Mouse (Mus musculus) hindbrain, embryonic 13.5 days (tissue): ENCODE data around the gene Trpc4ap. TPM values are rescaled to one million over a fixed set of nuclear protein-coding genes. Genes with fewer than 3 reads are reported as not detected.

ENCODE experiments used
- ATAC-seq: fragments of 200-750 bp; cut with Nextera tagmentation; 2 replicates; pipeline ENCODE4 v1.8.0; 2017; ENCODE audit warnings: moderate TSS enrichment; ENCODE audit not compliant: low FRiP score
- H3K27ac ChIP-seq: fragments of 300-500 bp; sonication (generic); 2 replicates; pipeline ENCODE4 v1.5.1; 2015; ENCODE audit warnings: inconsistent platforms, mild to moderate bottlenecking, moderate library complexity
- H3K27me3 ChIP-seq: fragments of 300-500 bp; sonication (generic); 2 replicates; pipeline ENCODE4 v1.6.1; 2015; ENCODE audit warnings: mild to moderate bottlenecking, inconsistent platforms
- H3K36me3 ChIP-seq: fragments of 300-500 bp; sonication (generic); 2 replicates; pipeline ENCODE4 v1.6.1; 2015; ENCODE audit warnings: mild to moderate bottlenecking, inconsistent platforms
- H3K4me1 ChIP-seq: fragments of 300-500 bp; sonication (generic); replicated peaks from 2 replicates; pipeline ENCODE4 v1.6.1; 2015; ENCODE audit warnings: inconsistent platforms
- H3K4me2 ChIP-seq: fragments of 300-500 bp; sonication (generic); 2 replicates; pipeline ENCODE4 v1.6.1; 2015; ENCODE audit warnings: inconsistent platforms, mild to moderate bottlenecking, moderate library complexity
- H3K4me3 ChIP-seq: fragments of 300-500 bp; sonication (generic); 2 replicates; pipeline ENCODE4 v1.5.1; 2015; ENCODE audit warnings: mild to moderate bottlenecking, inconsistent platforms
- H3K9ac ChIP-seq: fragments of 300-500 bp; sonication (generic); 2 replicates; pipeline ENCODE4 v1.6.1; 2015; ENCODE audit warnings: mild to moderate bottlenecking, inconsistent platforms
- H3K9me3 ChIP-seq: fragments of 300-500 bp; sonication (generic); 2 replicates; pipeline ENCODE4 v1.6.1; 2016; ENCODE audit warnings: inconsistent platforms
- whole genome bisulfite sequencing: fragments of 180-500 bp; shearing (Covaris S2); methylation state at CpG from one replicate; pipeline ENCODE4 v1.1.7; 2015; 5-methylcytosine and 5-hydroxymethylcytosine counted together
- polyA plus RNA-seq: library from polyadenylated mRNA; unstranded; fragments of >200 nt; fragmentation: Nextera tagmentation; extraction: Ambion mirVana; gene quantifications from 2 replicates; pipeline ENCODE4 v1.2.1, GENCODE M21; 2015

The Trpc4ap gene
- polyA plus RNA-seq, 1 experiment from 2014 or later, result 170 TPM

DNA sequence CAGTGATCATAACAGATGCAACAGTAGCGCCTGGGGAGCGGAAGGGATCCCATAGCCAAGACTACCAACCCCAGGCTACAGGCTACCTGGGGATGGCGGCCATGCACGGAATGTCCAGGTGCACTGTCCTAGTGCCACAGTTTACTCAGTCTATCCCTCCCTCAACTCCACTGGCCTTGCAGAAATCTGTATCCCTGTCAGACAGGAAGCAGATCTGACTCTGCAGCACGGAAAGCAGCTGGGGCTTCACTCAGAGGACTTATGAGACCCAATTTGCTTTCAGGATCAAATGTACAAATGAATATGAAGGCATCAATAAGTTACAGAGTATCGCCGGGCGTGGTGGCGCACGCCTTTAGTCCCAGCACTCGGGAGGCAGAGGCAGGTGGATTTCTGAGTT, 4.4 kb downstream of the Trpc4ap start:
- ATAC-seq, result no peak
- no peak overlapping the region for H3K4me2 ChIP-seq
- H3K9ac ChIP-seq, result no peak overlapping the region
- no peak overlapping the region for H3K27ac ChIP-seq
- no peak overlapping the region for H3K4me3 ChIP-seq
- H3K9me3 ChIP-seq, result no peaks in the 10 kb centered on the region
- H3K4me1 ChIP-seq, result peaks cover 33% of the 10 kb centered on the region
- H3K27me3 ChIP-seq, result no peaks in the 10 kb centered on the region
- WGBS, result 97% methylated on average over 11 of the region's 11 CpGs
- peaks cover 4% of the 10 kb centered on the region for H3K36me3 ChIP-seq

DNA sequence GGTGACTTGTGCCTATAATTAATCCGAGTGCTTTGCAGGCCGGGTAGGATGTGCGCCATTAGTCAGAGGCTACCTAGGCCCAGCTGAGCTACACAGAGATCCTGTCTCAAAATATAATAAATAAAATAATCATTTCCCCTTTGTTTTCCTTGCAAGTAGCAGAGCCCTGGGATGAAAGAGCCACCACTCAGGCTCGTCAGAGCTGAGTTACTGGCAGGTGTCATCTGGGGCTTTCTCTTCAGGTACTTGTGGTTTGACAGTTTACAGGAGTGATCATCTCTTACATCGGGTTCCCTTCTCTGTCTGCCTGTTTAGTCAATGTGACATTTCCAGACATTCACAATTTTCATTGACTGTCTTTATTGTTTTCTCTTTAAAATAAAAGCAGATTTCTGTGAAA, 5.6 kb downstream of the Trpc4ap start:
- whole genome bisulfite sequencing, result 84% methylated on average over 5 of the region's 5 CpGs
- Histone ChIP-seq H3K27me3 (no peaks in the 10 kb centered on the region), H3K4me3 (no peak overlapping the region), H3K9ac (no peak overlapping the region), H3K4me1 (peaks cover 33% of the 10 kb centered on the region), H3K4me2 (no peak overlapping the region), H3K9me3 (no peaks in the 10 kb centered on the region), H3K36me3 (peaks cover 4% of the 10 kb centered on the region), H3K27ac (no peak overlapping the region)
- ATAC-seq, result no peak

DNA sequence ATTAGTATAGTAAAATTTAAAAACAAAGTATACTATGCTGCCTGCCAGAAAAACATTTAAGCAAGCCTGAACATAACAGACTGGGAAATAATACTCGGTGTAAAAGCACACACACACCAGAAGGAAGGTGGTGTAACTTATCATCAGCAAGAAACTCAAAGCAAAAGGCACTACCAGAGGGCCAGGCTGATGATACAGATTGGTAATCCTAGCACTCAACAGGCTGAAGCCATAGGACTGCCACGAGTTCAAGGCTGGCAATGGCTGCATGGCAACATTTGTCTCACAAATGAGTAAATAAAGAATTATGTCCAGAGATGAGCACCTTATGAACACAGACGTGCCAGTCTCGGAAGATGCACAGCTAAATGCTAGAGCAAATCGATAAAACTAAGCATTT, 8.4 kb downstream of the Trpc4ap start:
- no peak for ATAC-seq
- no peak overlapping the region for H3K27ac ChIP-seq
- no peaks in the 10 kb centered on the region for H3K27me3 ChIP-seq
- WGBS, result 95% methylated on average over 5 of the region's 5 CpGs
- H3K9ac ChIP-seq, result no peak overlapping the region
- H3K9me3 ChIP-seq, result no peaks in the 10 kb centered on the region
- H3K4me1 ChIP-seq, result peaks cover 16% of the 10 kb centered on the region
- H3K36me3 ChIP-seq, result peaks cover 4% of the 10 kb centered on the region
- no peak overlapping the region for H3K4me3 ChIP-seq
- H3K4me2 ChIP-seq, result no peak overlapping the region

DNA sequence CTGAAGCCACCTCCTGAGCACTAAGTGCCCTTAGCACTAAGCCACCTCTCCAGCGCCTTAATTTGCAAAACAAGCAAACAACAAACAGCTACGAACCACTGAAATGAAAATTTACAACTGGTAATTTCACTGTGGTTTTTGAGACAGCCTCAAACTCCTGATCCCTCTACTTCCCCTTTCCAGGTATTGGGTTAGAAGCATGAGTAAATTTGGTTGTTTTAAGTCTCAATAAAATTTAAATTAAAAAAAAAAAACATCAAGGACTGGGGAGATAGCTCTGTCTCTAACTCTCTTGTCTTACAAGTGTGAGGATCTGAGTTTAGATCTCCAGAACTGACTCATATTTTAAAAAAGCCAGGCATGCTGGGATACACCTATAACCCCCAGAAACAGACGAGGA, 9.0 kb downstream of the Trpc4ap start:
- Histone ChIP-seq H3K9me3 (no peaks in the 10 kb centered on the region), H3K9ac (no peak overlapping the region), H3K4me2 (no peak overlapping the region), H3K27ac (no peak overlapping the region), H3K4me3 (no peak overlapping the region), H3K4me1 (peaks cover 15% of the 10 kb centered on the region), H3K36me3 (peaks cover 4% of the 10 kb centered on the region), H3K27me3 (no peaks in the 10 kb centered on the region)
- 73% methylated on average over 3 of the region's 3 CpGs for WGBS
- ATAC-seq, result no peak

DNA sequence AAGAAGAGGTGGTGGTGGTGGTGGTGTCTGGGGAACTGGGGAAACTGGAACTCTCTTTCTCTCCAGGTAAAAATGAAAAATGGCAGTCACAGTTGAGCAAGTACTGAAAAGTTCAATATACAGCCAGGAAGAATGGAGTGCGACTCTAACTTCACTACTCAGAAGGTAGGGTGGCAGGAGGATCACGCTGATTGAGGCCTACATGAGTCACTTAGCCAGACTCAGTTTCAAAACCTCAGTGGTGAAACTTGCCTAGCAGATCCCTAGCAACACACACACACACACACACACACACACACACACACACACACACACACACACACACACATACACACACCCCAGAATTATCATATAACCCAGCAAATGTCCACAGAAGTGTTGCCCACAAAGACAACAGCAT, 10.3 kb downstream of the Trpc4ap start:
- H3K9ac ChIP-seq, result no peak overlapping the region
- WGBS, result 90% methylated on average over 2 of the region's 2 CpGs
- no peaks in the 10 kb centered on the region for H3K36me3 ChIP-seq
- H3K9me3 ChIP-seq, result no peaks in the 10 kb centered on the region
- no peak overlapping the region for H3K4me3 ChIP-seq
- peaks cover 12% of the 10 kb centered on the region for H3K4me1 ChIP-seq
- no peak overlapping the region for H3K4me2 ChIP-seq
- no peak for ATAC-seq
- H3K27me3 ChIP-seq, result no peaks in the 10 kb centered on the region
- no peak overlapping the region for H3K27ac ChIP-seq

DNA sequence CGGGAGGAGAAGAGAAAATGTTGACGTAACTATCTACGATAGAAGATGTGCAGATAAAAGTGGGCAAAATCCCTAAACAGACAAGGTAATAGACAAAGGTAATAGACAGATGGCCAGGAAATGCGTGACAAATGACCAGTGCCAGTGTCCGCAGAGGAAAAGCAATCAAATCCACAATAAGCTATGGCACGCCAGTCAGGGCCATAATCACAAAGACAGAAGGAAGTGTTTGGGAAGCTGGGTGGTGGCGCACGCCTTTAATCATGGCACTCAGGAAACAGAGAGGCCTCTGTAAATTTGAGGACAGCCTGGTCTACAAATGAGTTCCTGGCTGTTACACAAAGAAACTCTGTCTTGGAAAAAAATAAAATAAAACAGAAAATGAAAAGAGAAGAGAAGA, 11.0 kb downstream of the Trpc4ap start:
- H3K4me1 ChIP-seq, result peaks cover 8% of the 10 kb centered on the region; the same call in 1 of the 2 replicates
- WGBS, result 71% methylated on average over 8 of the region's 8 CpGs
- H3K27ac ChIP-seq, result no peak overlapping the region
- H3K9me3 ChIP-seq, result no peaks in the 10 kb centered on the region
- H3K9ac ChIP-seq, result no peak overlapping the region
- no peak for ATAC-seq
- H3K4me3 ChIP-seq, result no peak overlapping the region
- H3K36me3 ChIP-seq, result no peaks in the 10 kb centered on the region
- H3K27me3 ChIP-seq, result no peaks in the 10 kb centered on the region
- H3K4me2 ChIP-seq, result no peak overlapping the region

DNA sequence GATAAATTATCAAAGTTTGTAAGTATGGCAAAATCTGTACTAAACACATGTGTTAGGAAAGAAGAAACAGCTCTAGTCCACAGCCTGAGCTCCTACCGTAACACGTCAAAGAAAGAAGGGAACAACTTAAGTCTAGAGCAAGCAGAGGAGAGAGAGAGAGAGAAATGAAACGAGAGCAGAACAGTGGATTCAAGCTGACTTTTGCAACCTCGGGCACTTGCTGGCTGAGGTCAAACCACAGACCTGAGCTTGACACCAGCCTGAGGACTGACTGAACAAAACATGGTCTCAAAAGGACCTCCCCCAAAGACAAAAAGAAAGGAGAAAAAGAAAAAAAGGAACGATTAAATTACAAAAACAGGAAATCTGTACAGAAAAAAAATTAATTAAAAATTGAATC, 11.6 kb downstream of the Trpc4ap start:
- Histone ChIP-seq H3K4me3 (no peak overlapping the region), H3K9ac (no peak overlapping the region)
- WGBS, result 75% methylated on average over 5 of the region's 5 CpGs

DNA sequence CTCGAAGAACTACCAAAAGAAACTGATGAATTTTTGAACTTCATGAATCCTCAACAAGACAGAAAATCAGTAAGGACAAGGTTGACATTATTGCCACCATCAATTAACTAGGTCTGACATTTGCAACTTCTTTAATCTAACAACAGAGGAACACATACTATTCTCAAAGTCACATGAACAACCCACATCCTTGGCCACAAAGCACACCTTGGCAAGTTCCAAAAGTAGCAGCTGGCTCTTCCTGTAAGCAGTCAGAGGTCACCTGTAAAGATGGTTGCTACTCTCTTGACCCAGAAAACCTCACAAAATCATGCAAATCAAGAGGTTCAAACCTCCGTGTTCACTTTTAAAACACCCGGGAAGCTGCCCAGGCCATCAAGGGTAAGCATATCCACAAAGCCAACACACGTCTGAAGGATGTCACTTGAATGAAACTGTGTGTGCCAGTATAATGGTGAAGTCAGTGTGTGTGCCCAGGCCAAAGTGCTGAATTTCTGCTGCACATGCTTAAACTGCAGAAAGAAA, 12.5 kb downstream of the Trpc4ap start:
- Histone ChIP-seq H3K9me3 (no peaks in the 10 kb centered on the region), H3K4me2 (no peak overlapping the region), H3K27ac (no peak overlapping the region), H3K9ac (no peak overlapping the region), H3K36me3 (no peaks in the 10 kb centered on the region), H3K27me3 (no peaks in the 10 kb centered on the region), H3K4me3 (no peak overlapping the region), H3K4me1 (peaks cover 6% of the 10 kb centered on the region; the same call in 1 of the 2 replicates)
- no peak for ATAC-seq
- 93% methylated on average over 4 of the region's 4 CpGs for WGBS

More for the DNA sequence above, 11.6 kb downstream of the Trpc4ap start:
- Histone ChIP-seq H3K27me3 (no peaks in the 10 kb centered on the region), H3K9me3 (no peaks in the 10 kb centered on the region), H3K36me3 (no peaks in the 10 kb centered on the region), H3K4me2 (no peak overlapping the region), H3K27ac (no peak overlapping the region), H3K4me1 (peaks cover 7% of the 10 kb centered on the region; the same call in 1 of the 2 replicates)
- no peak for ATAC-seq

DNA sequence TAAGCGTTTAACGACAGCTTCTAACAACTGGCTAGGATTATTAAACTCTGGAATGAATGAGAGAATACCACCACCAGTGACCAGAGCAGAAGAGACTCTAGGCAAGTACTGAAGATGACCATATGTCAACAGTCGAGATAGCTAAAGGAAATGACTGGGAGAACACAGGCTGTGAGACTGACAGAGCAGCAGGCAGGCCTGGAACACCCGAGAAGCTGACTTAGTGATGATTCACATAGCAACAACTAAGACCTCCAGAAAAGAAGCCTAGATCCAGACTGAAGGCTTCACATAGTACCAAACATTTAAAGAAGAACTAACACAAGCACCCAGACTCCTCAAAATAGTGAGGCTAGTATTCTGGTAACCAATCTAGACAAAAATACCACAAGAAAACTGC, 17.1 kb downstream of the Trpc4ap start:
- no peak overlapping the region for H3K4me3 ChIP-seq
- 75% methylated on average over 4 of the region's 4 CpGs for WGBS
- H3K9me3 ChIP-seq, result no peaks in the 10 kb centered on the region
- no peaks in the 10 kb centered on the region for H3K27me3 ChIP-seq
- no peak overlapping the region for H3K4me2 ChIP-seq
- H3K36me3 ChIP-seq, result peaks cover 25% of the 10 kb centered on the region
- H3K4me1 ChIP-seq, result peaks cover 3% of the 10 kb centered on the region; the same call in 1 of the 2 replicates
- no peak overlapping the region for H3K27ac ChIP-seq
- H3K9ac ChIP-seq, result no peak overlapping the region
- ATAC-seq, result no peak

DNA sequence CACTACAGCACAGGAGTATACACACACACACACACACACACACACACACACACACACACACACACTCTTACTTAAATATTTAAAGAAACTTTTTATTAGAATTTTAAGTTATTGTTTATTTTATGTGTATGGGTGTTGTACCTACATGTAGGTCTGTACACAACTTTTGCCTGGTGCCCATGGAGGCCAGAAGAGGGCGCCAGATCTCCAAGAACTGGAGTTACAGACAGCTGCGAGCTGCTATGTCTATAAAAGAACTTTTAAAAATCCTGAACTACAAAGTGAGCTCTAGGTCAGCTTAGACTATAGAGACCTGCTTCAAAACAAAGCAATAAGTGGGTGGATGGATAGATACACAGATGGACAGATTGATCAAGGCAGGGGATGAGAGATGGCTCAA, 18.6 kb downstream of the Trpc4ap start:
- H3K9ac ChIP-seq, result no peak overlapping the region
- H3K27ac ChIP-seq, result no peak overlapping the region
- H3K36me3 ChIP-seq, result peaks cover 27% of the 10 kb centered on the region
- no peaks in the 10 kb centered on the region for H3K9me3 ChIP-seq
- H3K4me1 ChIP-seq, result no peaks in the 10 kb centered on the region
- H3K27me3 ChIP-seq, result no peaks in the 10 kb centered on the region
- no peak for ATAC-seq
- no peak overlapping the region for H3K4me2 ChIP-seq
- no peak overlapping the region for H3K4me3 ChIP-seq
- 28% methylated on average over 2 of the region's 2 CpGs for WGBS

DNA sequence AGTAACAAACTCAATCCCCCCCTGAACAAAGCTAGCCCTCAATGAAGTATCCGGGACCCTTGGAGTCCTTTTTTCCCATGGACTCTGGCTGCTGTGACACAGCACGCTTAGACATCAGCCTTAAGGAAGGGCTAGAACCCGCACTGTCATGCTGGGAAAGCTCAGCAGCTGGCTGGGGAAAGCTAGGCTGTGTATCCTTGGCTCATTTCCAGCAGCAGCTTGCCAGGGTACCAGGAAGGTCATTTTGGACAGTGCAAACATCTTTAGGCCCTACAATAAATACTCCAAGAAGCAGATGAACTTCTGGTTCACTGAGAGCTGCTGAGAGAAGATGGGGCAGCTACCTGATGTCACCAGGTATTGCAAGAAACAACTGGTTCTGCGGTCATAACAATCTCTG, 20.9 kb downstream of the Trpc4ap start:
- Histone ChIP-seq H3K27ac (no peak overlapping the region), H3K4me2 (no peak overlapping the region), H3K9me3 (no peaks in the 10 kb centered on the region), H3K4me3 (no peak overlapping the region), H3K27me3 (no peaks in the 10 kb centered on the region), H3K9ac (no peak overlapping the region), H3K36me3 (peaks cover 48% of the 10 kb centered on the region), H3K4me1 (no peaks in the 10 kb centered on the region)
- ATAC-seq, result no peak
- WGBS, result 84% methylated on average over 4 of the region's 4 CpGs

DNA sequence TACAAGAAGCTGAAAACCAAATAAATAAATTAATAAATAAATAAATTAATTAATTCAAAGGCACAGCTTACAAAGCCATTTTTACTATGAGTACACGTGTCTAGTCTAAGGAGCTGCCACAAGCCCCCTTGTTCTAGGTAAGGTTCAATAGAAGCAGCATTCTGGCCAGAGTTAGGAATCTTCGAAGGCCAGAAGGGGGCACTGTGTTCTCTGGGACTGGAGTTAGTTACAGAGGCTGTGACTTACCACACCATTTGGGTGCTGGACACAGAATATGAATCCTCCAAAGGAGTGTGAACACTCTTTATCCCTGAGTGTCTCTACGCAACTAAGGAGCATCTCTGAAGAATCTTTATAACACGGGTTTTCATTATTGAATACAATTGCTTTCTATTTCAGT, 23.7 kb downstream of the Trpc4ap start:
- WGBS, result 89% methylated on average over 4 of the region's 4 CpGs
- Histone ChIP-seq H3K4me1 (no peaks in the 10 kb centered on the region), H3K9ac (no peak overlapping the region), H3K9me3 (no peaks in the 10 kb centered on the region), H3K27ac (no peak overlapping the region), H3K27me3 (no peaks in the 10 kb centered on the region), H3K4me2 (no peak overlapping the region), H3K4me3 (no peak overlapping the region), H3K36me3 (peaks cover 75% of the 10 kb centered on the region)
- no peak for ATAC-seq

DNA sequence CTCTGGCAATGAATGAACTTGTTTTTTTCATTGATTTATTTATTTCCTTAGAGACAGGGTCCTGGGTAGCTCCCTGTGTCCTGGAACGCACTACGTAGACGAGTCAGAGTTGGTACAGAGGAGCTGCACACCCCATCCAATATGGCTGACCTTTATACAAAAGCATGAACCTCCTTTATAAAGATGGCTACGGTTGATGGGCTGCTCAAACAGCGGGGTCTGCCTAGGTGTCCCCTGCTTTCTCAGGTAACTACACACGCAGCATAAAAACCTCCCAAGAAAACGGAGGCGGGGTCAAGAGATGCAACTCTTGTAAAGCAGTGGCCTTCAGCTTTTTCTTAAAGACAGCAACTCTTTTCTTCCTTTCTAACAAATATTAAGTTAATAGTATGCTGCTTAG, 24.3 kb downstream of the Trpc4ap start:
- ATAC-seq, result no peak
- H3K4me1 ChIP-seq, result no peaks in the 10 kb centered on the region
- WGBS, result 94% methylated on average over 8 of the region's 8 CpGs
- no peaks in the 10 kb centered on the region for H3K27me3 ChIP-seq
- H3K27ac ChIP-seq, result no peak overlapping the region
- H3K4me2 ChIP-seq, result no peak overlapping the region
- peaks cover 81% of the 10 kb centered on the region for H3K36me3 ChIP-seq
- no peaks in the 10 kb centered on the region for H3K9me3 ChIP-seq
- H3K9ac ChIP-seq, result no peak overlapping the region
- H3K4me3 ChIP-seq, result no peak overlapping the region
